In the genomic region with DNA sequence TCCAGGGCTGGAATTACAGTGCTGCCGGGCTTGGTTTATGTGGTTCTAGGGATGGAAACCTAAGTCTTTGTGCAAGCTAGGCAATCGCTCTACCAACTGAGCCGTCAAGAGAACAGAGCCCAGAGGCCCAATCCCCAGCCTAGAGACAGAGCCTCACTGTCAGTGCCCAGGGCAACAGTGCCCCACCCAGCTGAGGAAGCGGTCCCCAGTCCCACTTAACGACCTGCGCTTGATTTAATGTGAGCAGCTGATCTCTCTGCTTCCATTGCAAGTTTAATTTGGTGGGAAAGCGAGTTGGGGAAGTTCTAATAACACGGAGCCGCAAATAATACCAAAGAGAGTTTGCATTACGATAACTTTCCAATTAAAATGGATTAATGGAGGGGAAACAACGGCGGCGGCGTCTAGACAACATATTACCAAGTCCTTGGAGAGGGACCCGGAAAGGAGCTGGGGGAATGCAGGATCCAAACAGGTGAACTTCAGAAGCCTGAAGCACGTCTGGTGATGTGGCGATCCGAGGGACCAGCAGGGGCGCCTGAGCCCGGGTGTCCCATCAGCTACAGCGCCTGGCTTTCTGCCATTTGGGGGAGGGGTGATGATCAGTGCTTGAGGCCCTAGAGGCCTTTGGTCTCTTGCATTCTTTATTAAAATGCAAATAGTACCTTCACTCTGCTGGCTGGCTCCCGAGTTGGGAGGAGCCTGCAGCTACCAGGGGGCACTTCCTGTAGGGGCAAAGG, we compare ENCODE assay signal across 10 mouse cellular contexts. TPM values are rescaled to one million over a fixed set of nuclear protein-coding genes. Genes with fewer than 3 reads are reported as not detected.
DNase-seq lines count a peak whose midpoint lies in the region; ATAC-seq and TF ChIP-seq lines count a peak whose summit lies in the region.
"Had no signal": no experiment of that assay in that cellular context is flagged by ENCODE, and none has a peak within 500 bp of the region (broad histone marks: within the 10 kb centered on the region; RNA-seq: fewer than 3 reads in every experiment).

No protein-coding gene starts in this region.

- no peak for DNase-seq in heart, postnatal 0 days (ENCODE audit: low spot score)
- DNase-seq in heart, postnatal 36 days = no peak
- peak; percentile 40 for DNase-seq in ES-E14 (ENCODE audit: low read depth, low spot score)
- no peak for DNase-seq in limb, embryonic 10.5 days (ENCODE audit: low spot score)
- DNase-seq in frontal cortex, postnatal 25 days (ENCODE audit: low spot score in 2 of 2) = no peak
- no peak for DNase-seq in frontal cortex, postnatal 36 days (ENCODE audit: low spot score in 2 of 2)
- DNase-seq: cerebellum, adult 18-20 months had no signal

- H3K27me3 ChIP-seq in heart, postnatal 0 days (ENCODE audit: control insufficient read depth, insufficient read depth, low read length) = peaks cover 19% of the 10 kb centered on the region
- H3K27me3 ChIP-seq in forebrain, embryonic 15.5 days = no peaks in the 10 kb centered on the region
- H3K27me3 ChIP-seq in limb, embryonic 10.5 days (ENCODE audit: low read depth, poor library complexity, severe bottlenecking) = peaks cover 24% of the 10 kb centered on the region

- no peaks in the 10 kb centered on the region for H3K4me1 ChIP-seq in heart, postnatal 0 days (ENCODE audit: control insufficient read depth, insufficient read depth)
- H3K4me1 ChIP-seq in ES-E14 (ENCODE audit: control insufficient read depth in 2 of 2, insufficient read depth in 2 of 2, low read length in 2 of 2, poor library complexity in 1 of 2) = peaks cover 4 to 12% of the 10 kb centered on the region in 2 experiments; a peak in 3 of 4 replicates
- H3K4me1 ChIP-seq in forebrain, embryonic 15.5 days = peaks cover 51% of the 10 kb centered on the region
- peaks cover 69% of the 10 kb centered on the region for H3K4me1 ChIP-seq in limb, embryonic 10.5 days

- no peaks in the 10 kb centered on the region for H3K9me3 ChIP-seq in heart, postnatal 0 days (replicated peaks; ENCODE audit: control insufficient read depth, low read length)
- H3K9me3 ChIP-seq in ES-E14 (ENCODE audit: control insufficient read depth, insufficient read depth, low read depth, low read length) = no peaks in the 10 kb centered on the region
- H3K9me3 ChIP-seq in forebrain, embryonic 15.5 days = no peaks in the 10 kb centered on the region
- no peaks in the 10 kb centered on the region for H3K9me3 ChIP-seq in limb, embryonic 10.5 days (replicated peaks)
- H3K9me3 ChIP-seq: heart, embryonic 15.5 days had no signal

- intact Hi-C loops in heart, postnatal 36 days (cut with DNase I) = loop anchor here (5.0 kb wide), 1 partner anchor 980 kb away; no protein-coding TSS in a partner anchor

- no peaks in the 10 kb centered on the region for H3K36me3 ChIP-seq in heart, postnatal 0 days (replicated peaks; ENCODE audit: control insufficient read depth, insufficient read depth, low read length)
- no peaks in the 10 kb centered on the region for H3K36me3 ChIP-seq in ES-E14 (ENCODE audit: control insufficient read depth, insufficient read depth, low read length, poor library complexity, severe bottlenecking)
- no peaks in the 10 kb centered on the region for H3K36me3 ChIP-seq in forebrain, embryonic 15.5 days
- H3K36me3 ChIP-seq in limb, embryonic 10.5 days = no peaks in the 10 kb centered on the region
- H3K36me3 ChIP-seq: heart, embryonic 15.5 days had no signal

- in situ Hi-C loops in ES-E14 (cut with MboI; ENCODE audit: low sequenced_read_pairs in 2 of 2, unreplicated experiment in 2 of 2) = loop anchor here in 1 of 2 experiments (25.0 kb wide), 1 partner anchor 865 kb away; no protein-coding TSS in a partner anchor

- H3K9ac ChIP-seq in heart, postnatal 0 days (replicated peaks; ENCODE audit: low read depth, low read length) = no peak overlapping the region
- 0 out of 2 replicates have a peak overlapping the region, but pooled peaks have one; percentile 26 for H3K9ac ChIP-seq in ES-E14 (ENCODE audit: insufficient read depth, low read depth, low read length, poor library complexity, severe bottlenecking)
- H3K9ac ChIP-seq in forebrain, embryonic 15.5 days (replicated peaks) = no peak overlapping the region
- H3K9ac ChIP-seq: heart, embryonic 15.5 days had no signal

- no peak overlapping the region for H3K4me3 ChIP-seq in heart, postnatal 0 days (ENCODE audit: low read depth, low read length)
- no peak overlapping the region for H3K4me3 ChIP-seq in ES-E14 (ENCODE audit: insufficient read depth in 1 of 2, low read depth in 1 of 2, low read length in 2 of 2, poor library complexity in 1 of 2, severe bottlenecking in 1 of 2)
- no peak overlapping the region for H3K4me3 ChIP-seq in forebrain, embryonic 15.5 days
- H3K4me3 ChIP-seq in limb, embryonic 10.5 days = 0 out of 2 replicates have a peak overlapping the region, but pooled peaks have one; percentile 11
- H3K4me3 ChIP-seq: heart, embryonic 15.5 days had no signal

- peak; percentile 25; the same call in 1 of the 2 replicates for TF ChIP-seq CTCF in heart, postnatal 0 days (IDR thresholded peaks at IDR 0.05; ENCODE audit: low read depth)

- H3K4me2 ChIP-seq in heart, postnatal 0 days (ENCODE audit: low read depth, low read length) = no peak overlapping the region
- no peak overlapping the region for H3K4me2 ChIP-seq in forebrain, embryonic 15.5 days (replicated peaks)
- H3K4me2 ChIP-seq: heart, embryonic 15.5 days had no signal

- no peak for ATAC-seq in heart, postnatal 0 days (ENCODE audit: insufficient read depth, low read depth)
- no peak for ATAC-seq in forebrain, embryonic 15.5 days (replicated peaks)
- ATAC-seq in megakaryocyte-erythroid progenitor cell, adult 5-6 weeks (replicated peaks; ENCODE audit: low FRiP score, low TSS enrichment, poor library complexity, severe bottlenecking) = no peak

- TF ChIP-seq EP300 in heart, postnatal 0 days (IDR thresholded peaks at IDR 0.05; ENCODE audit: low read depth) = no peak

- 28% methylated on average over 22 of the region's 22 CpGs for WGBS in heart, postnatal 0 days
- WGBS in forebrain, embryonic 15.5 days = 4% methylated on average over 22 of the region's 22 CpGs
- WGBS in limb, embryonic 10.5 days = 14% methylated on average over 22 of the region's 22 CpGs

- H3K27ac ChIP-seq in heart, postnatal 0 days (ENCODE audit: low read depth) = no peak overlapping the region
- 0 out of 2 replicates have a peak overlapping the region, but pooled peaks have one; percentile 25 for H3K27ac ChIP-seq in ES-E14 (ENCODE audit: insufficient read depth, low read depth, low read length, poor library complexity, severe bottlenecking)
- peak overlapping the region; percentile 59 for H3K27ac ChIP-seq in forebrain, embryonic 15.5 days (replicated peaks)
- H3K27ac ChIP-seq in limb, embryonic 10.5 days = 0 out of 2 replicates have a peak overlapping the region, but pooled peaks have one; percentile 17
- H3K27ac ChIP-seq: heart, embryonic 15.5 days had no signal

TF ChIP-seq in ES-E14, 5 proteins besides CTCF, POLR2A, EP300 and RAD21:
- no peak for TF ChIP-seq ZC3H11A (IDR thresholded peaks at IDR 0.05; ENCODE audit: borderline replicate concordance, low read depth, low read length)
- no peak for TF ChIP-seq MAFK (IDR thresholded peaks at IDR 0.05; ENCODE audit: insufficient read depth, low read depth, low read length)
- no peak for TF ChIP-seq ZNF384 (IDR thresholded peaks at IDR 0.05; ENCODE audit: low read depth, low read length)
- TF ChIP-seq HCFC1 (IDR thresholded peaks at IDR 0.05; ENCODE audit: borderline replicate concordance, insufficient read depth, low read length) = no peak
- TF ChIP-seq CHD2 (IDR thresholded peaks at IDR 0.05; ENCODE audit: low read depth, low read length) = no peak

RNA-seq across cellular contexts. Expression of gene Rplp1, which starts 36.8 kb away (rescaled TPM):
- 4,531 and 5,254 TPM in 2 replicates for total RNA-seq in heart, postnatal 0 days (2014; rRNA removed; ENCODE audit: low replicate concordance)
- 891 and 953 TPM in 2 replicates for polyA plus RNA-seq in heart, postnatal 0 days (2015; fragmentation: Nextera tagmentation; extraction: Ambion mirVana)
- 1,000 to 10,000 TPM; 1,412 to 1,619 TPM for total RNA-seq in heart, postnatal 36 days (2021)
- total RNA-seq in ES-E14 (2012; rRNA removed) = 9,468 and 9,830 TPM in 2 replicates
- polyA plus RNA-seq in forebrain, embryonic 15.5 days (2015; fragmentation: Nextera tagmentation; extraction: Ambion mirVana) = 859 and 881 TPM in 2 replicates
- 1,122 and 1,351 TPM in 2 replicates for polyA plus RNA-seq in limb, embryonic 10.5 days (2016; fragmentation: Nextera tagmentation; extraction: Ambion mirVana)
- total RNA-seq in megakaryocyte-erythroid progenitor cell, adult 5-6 weeks (2014; fragmentation: Nextera tagmentation) = 5,809 and 5,838 TPM in 2 replicates
- 6,867 and 6,903 TPM in 2 replicates for total RNA-seq in megakaryocyte-erythroid progenitor cell, adult 5-6 weeks (2017)
